Mouse (Mus musculus): Measurements from ENCODE around the gene Nfix. TPM values are rescaled to one million over a fixed set of nuclear protein-coding genes. Genes with fewer than 3 reads are reported as not detected.
A peak's percentile ranks its signal among the peaks of the same experiment; 100 is the strongest.

Nfix gene
- polyA plus RNA-seq, 1 experiment, result 18.2 TPM

- 77% methylated on average over 6 of the region's 6 CpGs for WGBS
- no peak for DNase-seq
- no peak overlapping the region for H3K27ac ChIP-seq (ENCODE audit: control insufficient read depth, insufficient read depth, low read length)
- H3K36me3 ChIP-seq (ENCODE audit: control insufficient read depth, insufficient read depth, low read length), result peaks cover 9% of the 10 kb centered on the region; the same call in 1 of the 2 replicates
- no peak overlapping the region for H3K4me3 ChIP-seq (ENCODE audit: control insufficient read depth, insufficient read depth, low read length)
- TF ChIP-seq CTCF (IDR thresholded peaks at IDR 0.05; ENCODE audit: borderline replicate concordance, control insufficient read depth, extremely low read depth, insufficient read depth, low read length, poor library complexity) (no peak), POLR2A (IDR thresholded peaks at IDR 0.05; ENCODE audit: control insufficient read depth, extremely low read depth, insufficient read depth, low read length, poor library complexity) (no peak)
- H3K4me1 ChIP-seq (replicated peaks; ENCODE audit: control insufficient read depth, insufficient read depth, low read length), result peaks cover 6% of the 10 kb centered on the region
- H3K27me3 ChIP-seq (ENCODE audit: control insufficient read depth, insufficient read depth, low read length), result no peaks in the 10 kb centered on the region
Measured at GRCm38 (mm10) chr8:84668731-84669485, 131.2 kb downstream of the Nfix start.

- TF ChIP-seq POLR2A (IDR thresholded peaks at IDR 0.05; ENCODE audit: control insufficient read depth, extremely low read depth, insufficient read depth, low read length, poor library complexity) (no peak), CTCF (IDR thresholded peaks at IDR 0.05; ENCODE audit: borderline replicate concordance, control insufficient read depth, extremely low read depth, insufficient read depth, low read length, poor library complexity) (no peak)
- H3K36me3 ChIP-seq (ENCODE audit: control insufficient read depth, insufficient read depth, low read length), result peaks cover 5% of the 10 kb centered on the region; the same call in 1 of the 2 replicates
- no peaks in the 10 kb centered on the region for H3K27me3 ChIP-seq (ENCODE audit: control insufficient read depth, insufficient read depth, low read length)
- WGBS, result 97% methylated on average over 1 of the region's 1 CpGs
- H3K4me3 ChIP-seq (ENCODE audit: control insufficient read depth, insufficient read depth, low read length), result no peak overlapping the region
- no peak overlapping the region for H3K27ac ChIP-seq (ENCODE audit: control insufficient read depth, insufficient read depth, low read length)
- H3K4me1 ChIP-seq (replicated peaks; ENCODE audit: control insufficient read depth, insufficient read depth, low read length), result peaks cover 11% of the 10 kb centered on the region
- DNase-seq, result no peak
Measured at GRCm38 (mm10) chr8:84668081-84668480, 132.1 kb downstream of the Nfix start.

DNA sequence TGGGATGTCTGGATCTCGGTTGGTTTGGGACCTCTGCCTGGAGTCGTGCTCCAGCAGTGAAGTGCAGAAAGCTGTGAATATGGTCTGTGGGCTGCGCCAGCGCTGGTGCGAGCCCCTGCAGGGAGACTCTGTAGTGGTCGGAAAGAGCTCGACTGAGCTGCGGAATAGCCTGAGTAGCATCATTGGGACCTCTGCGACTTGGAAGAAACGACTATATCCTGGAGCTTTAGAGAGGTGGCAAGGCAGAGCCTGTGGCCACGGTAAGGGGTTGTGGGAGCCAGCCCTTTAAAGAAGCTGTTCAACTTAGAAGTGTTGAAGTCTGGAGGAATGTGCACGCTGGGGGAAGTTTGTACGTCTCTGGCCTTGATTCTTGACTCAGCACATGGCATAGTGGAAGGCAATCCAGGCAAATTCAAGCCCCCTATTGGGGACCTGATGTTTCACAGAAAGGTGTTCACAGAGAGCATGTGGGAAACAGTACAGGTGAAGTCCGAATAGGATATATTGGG, 134.7 kb downstream of the Nfix start:
- DNase-seq, result no peak
- no peaks in the 10 kb centered on the region for H3K27me3 ChIP-seq (ENCODE audit: control insufficient read depth, insufficient read depth, low read length)
- WGBS, result 3% methylated on average over 14 of the region's 14 CpGs
- H3K27ac ChIP-seq (ENCODE audit: control insufficient read depth, insufficient read depth, low read length), result peak overlapping the region; percentile 23; the same call in 1 of the 2 replicates
- peaks cover 18% of the 10 kb centered on the region for H3K4me1 ChIP-seq (replicated peaks; ENCODE audit: control insufficient read depth, insufficient read depth, low read length)
- no peaks in the 10 kb centered on the region for H3K36me3 ChIP-seq (ENCODE audit: control insufficient read depth, insufficient read depth, low read length)
- H3K4me3 ChIP-seq (ENCODE audit: control insufficient read depth, insufficient read depth, low read length), result peak overlapping the region; percentile 77
- TF ChIP-seq CTCF (IDR thresholded peaks at IDR 0.05; ENCODE audit: borderline replicate concordance, control insufficient read depth, extremely low read depth, insufficient read depth, low read length, poor library complexity) (no peak; the same call in 1 of the 2 replicates), POLR2A (IDR thresholded peaks at IDR 0.05; ENCODE audit: control insufficient read depth, extremely low read depth, insufficient read depth, low read length, poor library complexity) (no peak; the same call in 1 of the 2 replicates)

GRCm38 (mm10) chr8:84664566-84665384, 135.4 kb downstream of the Nfix start:
- Histone ChIP-seq H3K27me3 (ENCODE audit: control insufficient read depth, insufficient read depth, low read length) (no peaks in the 10 kb centered on the region), H3K4me1 (replicated peaks; ENCODE audit: control insufficient read depth, insufficient read depth, low read length) (peaks cover 25% of the 10 kb centered on the region), H3K4me3 (ENCODE audit: control insufficient read depth, insufficient read depth, low read length) (peak overlapping the region; percentile 77), H3K36me3 (ENCODE audit: control insufficient read depth, insufficient read depth, low read length) (no peaks in the 10 kb centered on the region), H3K27ac (ENCODE audit: control insufficient read depth, insufficient read depth, low read length) (peak overlapping the region; percentile 85)
- DNase-seq, result peak; percentile 73
- under 1% methylated on average over 29 of the region's 29 CpGs for WGBS
- TF ChIP-seq CTCF (IDR thresholded peaks at IDR 0.05; ENCODE audit: borderline replicate concordance, control insufficient read depth, extremely low read depth, insufficient read depth, low read length, poor library complexity), result peak; percentile 27; the same call in 1 of the 2 replicates
- no peak; the same call in 1 of the 2 replicates for TF ChIP-seq POLR2A (IDR thresholded peaks at IDR 0.05; ENCODE audit: control insufficient read depth, extremely low read depth, insufficient read depth, low read length, poor library complexity)

- no peaks in the 10 kb centered on the region for H3K27me3 ChIP-seq (ENCODE audit: control insufficient read depth, insufficient read depth, low read length)
- H3K4me1 ChIP-seq (replicated peaks; ENCODE audit: control insufficient read depth, insufficient read depth, low read length), result peaks cover 26% of the 10 kb centered on the region
- peak overlapping the region; percentile 77 for H3K4me3 ChIP-seq (ENCODE audit: control insufficient read depth, insufficient read depth, low read length)
- WGBS, result 3% methylated on average over 43 of the region's 43 CpGs
- DNase-seq, result peak; percentile 93
- TF ChIP-seq CTCF (IDR thresholded peaks at IDR 0.05; ENCODE audit: borderline replicate concordance, control insufficient read depth, extremely low read depth, insufficient read depth, low read length, poor library complexity), result 0 out of 2 replicates have a peak, but pooled peaks have one; percentile 40
- peak; percentile 70; the same call in 1 of the 2 replicates for TF ChIP-seq POLR2A (IDR thresholded peaks at IDR 0.05; ENCODE audit: control insufficient read depth, extremely low read depth, insufficient read depth, low read length, poor library complexity)
- H3K27ac ChIP-seq (ENCODE audit: control insufficient read depth, insufficient read depth, low read length), result peak overlapping the region; percentile 85
- H3K36me3 ChIP-seq (ENCODE audit: control insufficient read depth, insufficient read depth, low read length), result no peaks in the 10 kb centered on the region
Measured at GRCm38 (mm10) chr8:84663483-84664327, 136.4 kb downstream of the Nfix start.

Measured in thymus, adult 2 months (tissue).